Mouse (Mus musculus): ENCODE data around the gene Mccc1.

GRCm38 (mm10) chr3:36008411-36009154 lies 8.1 kb upstream of the Mccc1 start:
- TF ChIP-seq CTCF (IDR thresholded peaks at IDR 0.05; ENCODE audit: low read depth, low read length) (no peak), POLR2A (IDR thresholded peaks at IDR 0.05; ENCODE audit: borderline replicate concordance, low read depth, low read length) (no peak)

Measured in bone marrow macrophage, adult 2 months (primary cell).